Mouse (Mus musculus): ENCODE measurements around the gene Inava.
A peak's percentile ranks its signal among the peaks of the same experiment; 100 is the strongest.

Inava gene

GRCm38 (mm10) chr1:136233892-136234594 is at the start of gene Inava:
Inava (minus strand) TSS chr1:136234264.
- DNase-seq (ENCODE audit: extremely low spot score, low read depth, low spot score): peak; percentile 75

GRCm38 (mm10) chr1:136277366-136277765 is 43.3 kb upstream of the Inava start:
- no peak for DNase-seq (ENCODE audit: extremely low spot score, low read depth, low spot score)

GRCm38 (mm10) chr1:136268224-136268623 is 34.2 kb upstream of the Inava start:
- no peak for DNase-seq (ENCODE audit: extremely low spot score, low read depth, low spot score)

- no peak for DNase-seq (ENCODE audit: extremely low spot score, low read depth, low spot score)
Observed at GRCm38 (mm10) chr1:136266127-136266526, 32.1 kb upstream of the Inava start.

GRCm38 (mm10) chr1:136263355-136263754 is 29.3 kb upstream of the Inava start:
- no peak for DNase-seq (ENCODE audit: extremely low spot score, low read depth, low spot score)

GRCm38 (mm10) chr1:136260635-136261238 is 26.7 kb upstream of the Inava start, which contains the start of gene Gpr25:
Gpr25 (minus strand) TSS chr1:136260873.
- no peak for DNase-seq (ENCODE audit: extremely low spot score, low read depth, low spot score)

- no peak for DNase-seq (ENCODE audit: extremely low spot score, low read depth, low spot score)
Observed at GRCm38 (mm10) chr1:136259893-136260634, 26.0 kb upstream of the Inava start.

- DNase-seq (ENCODE audit: extremely low spot score, low read depth, low spot score): no peak
Observed at GRCm38 (mm10) chr1:136259543-136259892, 25.5 kb upstream of the Inava start.

- no peak for DNase-seq (ENCODE audit: extremely low spot score, low read depth, low spot score)
Observed at GRCm38 (mm10) chr1:136258495-136258894, 24.4 kb upstream of the Inava start.

GRCm38 (mm10) chr1:136255657-136256056 is 21.6 kb upstream of the Inava start:
- no peak for DNase-seq (ENCODE audit: extremely low spot score, low read depth, low spot score)

- no peak for DNase-seq (ENCODE audit: extremely low spot score, low read depth, low spot score)
Observed at GRCm38 (mm10) chr1:136255174-136255573, 21.1 kb upstream of the Inava start.

- DNase-seq (ENCODE audit: extremely low spot score, low read depth, low spot score): no peak
Observed at GRCm38 (mm10) chr1:136254503-136255065, 20.5 kb upstream of the Inava start.

GRCm38 (mm10) chr1:136253472-136253871 is 19.4 kb upstream of the Inava start:
- no peak for DNase-seq (ENCODE audit: extremely low spot score, low read depth, low spot score)

GRCm38 (mm10) chr1:136249662-136250061 is 15.6 kb upstream of the Inava start:
- no peak for DNase-seq (ENCODE audit: extremely low spot score, low read depth, low spot score)

GRCm38 (mm10) chr1:136247393-136247792 is 13.3 kb upstream of the Inava start:
- no peak for DNase-seq (ENCODE audit: extremely low spot score, low read depth, low spot score)

- no peak for DNase-seq (ENCODE audit: extremely low spot score, low read depth, low spot score)
Observed at GRCm38 (mm10) chr1:136244469-136244868, 10.4 kb upstream of the Inava start.

- no peak for DNase-seq (ENCODE audit: extremely low spot score, low read depth, low spot score)
Observed at GRCm38 (mm10) chr1:136241801-136242200, 7.7 kb upstream of the Inava start.

GRCm38 (mm10) chr1:136238495-136238894 is 4.4 kb upstream of the Inava start:
- DNase-seq (ENCODE audit: extremely low spot score, low read depth, low spot score): no peak

GRCm38 (mm10) chr1:136234595-136235092 is 580 bp upstream of the Inava start:
- DNase-seq (ENCODE audit: extremely low spot score, low read depth, low spot score): no peak

- no peak for DNase-seq (ENCODE audit: extremely low spot score, low read depth, low spot score)
Observed at GRCm38 (mm10) chr1:136232986-136233790, 876 bp downstream of the Inava start.

All from hindlimb bud, embryonic 11.5 days (tissue).